Mouse (Mus musculus) liver, adult 2 months (tissue): ENCODE measurements at regions not wholly inside any gene's neighbourhood (a gene's known extent, or its start where the extent isn't known, plus 50 kb on each side); places are given as distances from the start of the nearest gene placed in this dataset.

ENCODE experiments used
- DNase-seq: peaks from one replicate; pipeline ENCODE4 v3.0.0-alpha.2; 2011; ENCODE audit warnings: low read depth, low spot score; ENCODE audit errors: extremely low read depth
- H3K27ac ChIP-seq: fragments of 200-500 bp; replicated peaks from 2 replicates; pipeline ENCODE4 v1.5.1; 2012; ENCODE audit warnings: low read depth, mild to moderate bottlenecking, control low read depth, inconsistent platforms, low read length; ENCODE audit not compliant: insufficient read depth
- H3K27me3 ChIP-seq: fragments of 200-500 bp; 2 replicates; pipeline ENCODE4 v1.6.1; 2012; ENCODE audit warnings: mild to moderate bottlenecking, moderate library complexity, low read length, inconsistent platforms; ENCODE audit not compliant: control insufficient read depth, insufficient read depth
- H3K36me3 ChIP-seq: fragments of 200-500 bp; 2 replicates; pipeline ENCODE4 v1.6.1; 2012; ENCODE audit warnings: low read length, inconsistent platforms; ENCODE audit not compliant: control insufficient read depth, insufficient read depth
- H3K4me1 ChIP-seq: fragments of 200-500 bp; 2 replicates; pipeline ENCODE4 v1.6.1; 2011; ENCODE audit warnings: low read length; ENCODE audit not compliant: control insufficient read depth, insufficient read depth
- H3K4me3 ChIP-seq: fragments of 200-500 bp; 2 replicates; pipeline ENCODE4 v1.5.1; 2011; ENCODE audit warnings: low read depth, mild to moderate bottlenecking, control low read depth, low read length, moderate library complexity; ENCODE audit not compliant: insufficient read depth
- H3K79me2 ChIP-seq: fragments of 200-500 bp; 2 replicates; pipeline ENCODE4 v1.6.1; 2012; ENCODE audit warnings: inconsistent platforms, mild to moderate bottlenecking, low read length, moderate library complexity; ENCODE audit not compliant: control insufficient read depth, insufficient read depth
- H3K9ac ChIP-seq: fragments of 200-500 bp; 2 replicates; pipeline ENCODE4 v1.6.1; 2012; ENCODE audit warnings: low read depth, mild to moderate bottlenecking, control low read depth, inconsistent platforms, low read length
- CTCF ChIP-seq: fragments of 200-500 bp; IDR thresholded peaks from 2 replicates; pipeline ENCODE4 v1.5.1; 2011; ENCODE audit warnings: low read depth, low read length, control low read depth
- POLR2A ChIP-seq: fragments of 200-500 bp; IDR thresholded peaks from 2 replicates; pipeline ENCODE4 v1.6.1; 2011; ENCODE audit warnings: low read length, control low read depth; ENCODE audit not compliant: insufficient read depth; ENCODE audit errors: extremely low read depth
- WGBS: fragments of 180-500 bp; shearing (Covaris S2); methylation state at CpG from one replicate; pipeline ENCODE4 v1.1.7; 2018; 5-methylcytosine and 5-hydroxymethylcytosine counted together

DNA sequence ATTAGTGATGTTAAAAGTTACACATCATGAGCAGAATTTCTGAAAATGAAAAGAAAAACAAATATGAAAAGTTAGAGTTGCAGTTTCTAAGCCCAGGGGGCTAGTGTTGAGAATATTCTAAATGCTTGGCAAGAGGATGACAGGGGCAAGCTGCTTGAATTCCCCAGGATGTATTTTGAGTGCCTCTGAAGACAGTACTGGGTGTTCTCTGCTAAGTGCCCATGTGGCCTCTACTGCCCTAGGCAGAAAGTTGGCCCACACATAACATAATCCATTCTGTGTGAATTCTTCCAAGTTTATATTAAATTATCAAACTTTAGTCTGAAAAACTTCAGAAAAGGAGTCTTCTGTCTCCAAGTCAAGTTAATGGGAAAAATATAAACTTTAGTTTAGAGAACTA is 196.6 kb downstream of the Gnai1 start:
- TF ChIP-seq CTCF (no peak), POLR2A (no peak)
- Histone ChIP-seq H3K9ac (no peak overlapping the region), H3K27me3 (no peaks in the 10 kb centered on the region), H3K4me3 (no peak overlapping the region), H3K36me3 (no peaks in the 10 kb centered on the region), H3K79me2 (no peaks in the 10 kb centered on the region), H3K4me1 (no peaks in the 10 kb centered on the region), H3K27ac (no peak overlapping the region)
- DNase-seq = no peak

- DNase-seq = no peak
- WGBS = 80% methylated on average over 3 of the region's 3 CpGs
- Histone ChIP-seq H3K9ac (no peak overlapping the region), H3K27me3 (no peaks in the 10 kb centered on the region), H3K27ac (no peak overlapping the region), H3K4me1 (no peaks in the 10 kb centered on the region), H3K79me2 (no peaks in the 10 kb centered on the region), H3K36me3 (no peaks in the 10 kb centered on the region), H3K4me3 (no peak overlapping the region)
- TF ChIP-seq CTCF (no peak), POLR2A (no peak)
Measured at GRCm38 (mm10) chr5:18177810-18178209, 182.3 kb downstream of the Gnai1 start.

- no peaks in the 10 kb centered on the region for H3K79me2 ChIP-seq
- H3K4me3 ChIP-seq = no peak overlapping the region
- H3K27ac ChIP-seq = no peak overlapping the region
- H3K27me3 ChIP-seq = no peaks in the 10 kb centered on the region
- TF ChIP-seq CTCF = no peak
- H3K36me3 ChIP-seq = no peaks in the 10 kb centered on the region
- DNase-seq = no peak
- H3K9ac ChIP-seq = no peak overlapping the region
- no peaks in the 10 kb centered on the region for H3K4me1 ChIP-seq
- 66% methylated on average over 4 of the region's 4 CpGs for WGBS
Measured at GRCm38 (mm10) chr5:18211395-18212057, 148.6 kb downstream of the Gnai1 start.
